Mouse (Mus musculus): Measurements from ENCODE around the gene Cabp7. TPM values are rescaled to one million over a fixed set of nuclear protein-coding genes. Genes with fewer than 3 reads are reported as not detected.

The Cabp7 gene
- total RNA-seq (2014; fragmentation: Nextera tagmentation) (not detected in 2 replicates), total RNA-seq (2017) (0.27 TPM in 1 of 2 replicates, not detected in the other)

GRCm38 (mm10) chr11:4746733-4747132 lies at the start of gene Cabp7:
Cabp7 (minus strand) TSS chr11:4746778.
- no peak for ATAC-seq (replicated peaks; ENCODE audit: low FRiP score, low TSS enrichment, poor library complexity, severe bottlenecking)

DNA sequence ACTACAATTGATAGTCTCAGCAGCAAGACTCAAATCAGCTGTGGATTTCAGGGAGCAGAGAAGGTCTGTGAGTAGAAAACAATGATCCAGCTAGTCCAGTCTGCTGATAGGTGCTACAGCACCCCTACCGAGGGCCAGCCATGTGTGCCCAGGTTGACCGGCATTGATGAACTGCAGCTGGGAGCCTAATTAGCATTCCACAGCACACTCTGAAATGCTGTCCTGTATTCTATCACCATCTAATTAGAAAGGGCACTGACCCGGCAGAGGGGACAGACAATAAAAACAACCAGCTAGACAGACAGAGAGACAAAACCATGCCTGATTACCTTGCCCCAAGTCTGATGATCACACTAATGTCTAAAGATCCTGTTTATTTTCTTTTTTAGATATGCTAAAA lies 46.4 kb upstream of the Cabp7 start:
- ATAC-seq (replicated peaks; ENCODE audit: low FRiP score, low TSS enrichment, poor library complexity, severe bottlenecking) = no peak

DNA sequence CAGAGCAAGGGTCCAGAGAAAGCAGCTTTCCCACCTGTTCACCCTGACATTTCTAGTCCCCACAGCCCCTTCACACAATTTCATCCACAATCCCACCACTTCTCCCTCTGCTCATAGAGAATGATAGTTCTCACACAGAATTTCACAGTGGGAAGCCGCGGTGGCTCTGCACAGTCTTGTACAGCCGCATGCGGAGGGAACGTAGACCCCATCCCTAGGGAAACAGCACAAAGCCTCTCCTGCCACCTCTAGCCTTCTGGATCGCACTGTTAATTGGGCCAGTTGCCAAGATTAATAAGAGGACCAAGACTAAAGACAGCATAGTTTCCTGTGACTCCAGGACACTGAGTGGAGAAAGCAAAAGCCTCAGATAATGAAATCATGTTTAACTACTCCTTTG lies 45.0 kb upstream of the Cabp7 start:
- ATAC-seq (replicated peaks; ENCODE audit: low FRiP score, low TSS enrichment, poor library complexity, severe bottlenecking) = no peak

- no peak; the same call in 1 of the 2 replicates for ATAC-seq (replicated peaks; ENCODE audit: low FRiP score, low TSS enrichment, poor library complexity, severe bottlenecking)
Measured at GRCm38 (mm10) chr11:4789691-4790090, 43.1 kb upstream of the Cabp7 start.

GRCm38 (mm10) chr11:4784629-4785142 lies 38.1 kb upstream of the Cabp7 start:
- no peak for ATAC-seq (replicated peaks; ENCODE audit: low FRiP score, low TSS enrichment, poor library complexity, severe bottlenecking)

DNA sequence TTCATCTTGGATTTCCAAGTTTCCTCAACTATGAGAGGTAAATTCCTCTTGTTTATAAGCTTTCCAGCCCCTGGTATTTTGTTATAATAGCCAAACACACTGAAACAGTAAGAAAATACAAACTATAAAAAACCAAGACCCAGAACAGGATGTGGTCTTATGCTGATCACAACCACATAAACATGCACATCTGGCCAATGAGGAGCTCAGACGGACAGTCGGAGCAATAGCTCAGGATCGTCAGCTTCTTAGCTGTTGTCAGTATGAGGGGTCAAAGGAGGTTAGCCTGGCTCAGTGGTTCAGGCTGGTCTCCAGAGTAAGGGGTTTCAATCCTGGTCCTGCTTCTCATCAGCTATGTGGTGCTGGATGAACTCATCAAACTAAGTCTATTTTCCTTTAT lies 36.5 kb upstream of the Cabp7 start:
- no peak for ATAC-seq (replicated peaks; ENCODE audit: low FRiP score, low TSS enrichment, poor library complexity, severe bottlenecking)

- ATAC-seq (replicated peaks; ENCODE audit: low FRiP score, low TSS enrichment, poor library complexity, severe bottlenecking) = no peak
Measured at GRCm38 (mm10) chr11:4780927-4781326, 34.3 kb upstream of the Cabp7 start.

- 0 out of 2 replicates have a peak, but pooled peaks have one; percentile 45 for ATAC-seq (replicated peaks; ENCODE audit: low FRiP score, low TSS enrichment, poor library complexity, severe bottlenecking)
Measured at GRCm38 (mm10) chr11:4772925-4773324, 26.3 kb upstream of the Cabp7 start.

GRCm38 (mm10) chr11:4771756-4772155 lies 25.2 kb upstream of the Cabp7 start:
- no peak for ATAC-seq (replicated peaks; ENCODE audit: low FRiP score, low TSS enrichment, poor library complexity, severe bottlenecking)

DNA sequence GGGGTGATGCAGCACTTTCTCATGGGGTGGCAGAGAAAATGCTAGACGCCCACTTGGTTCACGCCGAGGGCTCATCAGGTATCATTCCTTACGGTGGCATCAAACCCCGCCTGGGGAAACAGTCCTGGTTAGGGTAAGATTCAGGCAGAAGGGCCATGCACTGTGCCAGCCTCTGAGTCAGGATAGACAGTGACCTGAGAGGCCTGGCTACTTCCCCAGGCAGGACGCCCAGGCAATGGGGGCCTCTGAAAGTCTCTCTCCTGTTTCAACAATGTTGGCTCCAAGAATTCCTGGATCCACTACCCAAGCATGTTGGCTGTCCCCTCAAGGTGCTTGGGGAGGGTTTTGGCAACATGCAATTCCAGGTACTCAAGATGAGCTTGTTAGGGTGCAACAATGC lies 23.3 kb upstream of the Cabp7 start:
- ATAC-seq (replicated peaks; ENCODE audit: low FRiP score, low TSS enrichment, poor library complexity, severe bottlenecking) = no peak

DNA sequence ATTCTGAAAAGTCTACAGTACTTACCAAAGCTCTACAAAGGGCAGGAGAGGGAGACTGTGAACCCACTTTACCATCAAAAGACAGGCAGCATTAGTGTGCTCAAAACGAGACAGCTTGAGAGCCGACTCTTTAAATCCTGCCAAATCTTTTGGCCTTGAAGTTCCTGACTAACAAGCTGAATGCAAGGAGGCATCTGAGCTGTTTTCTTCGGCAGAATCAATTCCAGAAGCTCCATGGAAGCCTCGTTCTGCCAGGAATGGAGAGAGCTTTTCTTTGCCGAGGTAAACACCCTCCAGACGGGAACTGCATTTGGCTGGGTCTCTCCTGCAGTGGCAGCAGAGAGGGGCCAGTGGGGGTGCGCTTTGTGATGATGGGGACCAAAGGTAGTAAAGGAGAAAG lies 22.7 kb upstream of the Cabp7 start:
- no peak for ATAC-seq (replicated peaks; ENCODE audit: low FRiP score, low TSS enrichment, poor library complexity, severe bottlenecking)

GRCm38 (mm10) chr11:4768399-4768798 lies 21.8 kb upstream of the Cabp7 start:
- no peak for ATAC-seq (replicated peaks; ENCODE audit: low FRiP score, low TSS enrichment, poor library complexity, severe bottlenecking)

DNA sequence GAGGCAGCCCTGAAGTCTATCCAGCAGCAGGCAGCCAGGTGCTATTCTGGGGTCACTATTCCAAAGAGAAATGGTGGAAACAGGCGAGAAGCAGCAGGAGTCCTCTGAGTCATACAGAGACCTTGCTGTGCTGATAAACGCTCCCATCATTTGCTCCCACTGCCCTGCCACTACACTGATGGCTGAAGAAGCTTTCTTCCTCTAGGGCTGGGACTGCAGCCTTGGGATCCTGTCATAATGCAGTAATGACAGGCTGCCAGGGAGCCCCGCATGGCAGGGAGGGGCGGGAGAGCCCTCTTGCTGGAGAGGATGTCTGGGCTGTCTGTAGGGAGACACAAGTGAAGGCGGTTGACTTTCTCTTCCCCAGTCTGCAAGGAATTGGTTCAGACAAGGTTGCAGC lies 17.9 kb upstream of the Cabp7 start:
- ATAC-seq (replicated peaks; ENCODE audit: low FRiP score, low TSS enrichment, poor library complexity, severe bottlenecking) = no peak

- ATAC-seq (replicated peaks; ENCODE audit: low FRiP score, low TSS enrichment, poor library complexity, severe bottlenecking) = no peak
Measured at GRCm38 (mm10) chr11:4763631-4764030, 17.1 kb upstream of the Cabp7 start.

DNA sequence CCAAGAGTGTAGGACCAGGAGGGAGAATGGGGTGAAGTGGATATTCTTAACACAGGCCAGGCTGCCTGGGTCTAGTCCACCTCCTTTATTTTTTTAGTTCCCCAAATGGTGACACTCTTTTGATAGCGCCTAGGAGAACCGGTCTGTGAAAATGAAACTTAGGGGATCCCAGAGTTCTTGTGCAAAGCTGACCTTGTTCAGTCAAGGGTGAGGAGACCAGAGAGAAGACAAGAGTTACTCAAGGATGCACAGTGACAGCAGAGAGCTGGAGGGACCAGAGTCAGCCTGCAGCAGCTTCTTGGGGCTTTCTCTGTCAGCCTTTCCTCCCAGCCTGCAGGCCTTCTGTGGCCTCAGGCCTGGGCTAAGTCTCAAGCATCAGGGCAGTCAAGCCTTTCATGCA lies 15.9 kb upstream of the Cabp7 start:
- no peak for ATAC-seq (replicated peaks; ENCODE audit: low FRiP score, low TSS enrichment, poor library complexity, severe bottlenecking)

DNA sequence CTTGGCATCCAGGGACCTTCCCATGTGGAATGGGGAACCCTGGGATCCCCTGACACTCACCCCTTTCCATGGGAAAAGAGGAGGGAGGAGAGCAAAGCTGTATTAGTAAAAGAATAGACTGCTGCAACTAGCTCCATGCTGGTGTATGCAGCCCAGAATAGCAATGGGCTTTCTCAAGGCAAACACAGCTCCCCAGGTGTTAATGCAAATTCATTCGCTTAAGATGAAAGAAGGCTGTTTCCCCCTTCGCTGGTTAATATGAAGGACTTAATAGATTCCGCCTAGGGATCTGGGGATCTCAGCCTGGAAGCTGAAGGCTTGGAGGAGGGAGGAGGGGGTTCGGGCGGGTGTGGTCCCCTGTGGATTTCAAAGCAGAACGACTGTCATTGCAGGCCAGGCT lies 15.4 kb upstream of the Cabp7 start:
- no peak for ATAC-seq (replicated peaks; ENCODE audit: low FRiP score, low TSS enrichment, poor library complexity, severe bottlenecking)

GRCm38 (mm10) chr11:4760438-4760837 lies 13.9 kb upstream of the Cabp7 start:
- no peak for ATAC-seq (replicated peaks; ENCODE audit: low FRiP score, low TSS enrichment, poor library complexity, severe bottlenecking)

GRCm38 (mm10) chr11:4757789-4758158 lies 11.2 kb upstream of the Cabp7 start:
- no peak for ATAC-seq (replicated peaks; ENCODE audit: low FRiP score, low TSS enrichment, poor library complexity, severe bottlenecking)

DNA sequence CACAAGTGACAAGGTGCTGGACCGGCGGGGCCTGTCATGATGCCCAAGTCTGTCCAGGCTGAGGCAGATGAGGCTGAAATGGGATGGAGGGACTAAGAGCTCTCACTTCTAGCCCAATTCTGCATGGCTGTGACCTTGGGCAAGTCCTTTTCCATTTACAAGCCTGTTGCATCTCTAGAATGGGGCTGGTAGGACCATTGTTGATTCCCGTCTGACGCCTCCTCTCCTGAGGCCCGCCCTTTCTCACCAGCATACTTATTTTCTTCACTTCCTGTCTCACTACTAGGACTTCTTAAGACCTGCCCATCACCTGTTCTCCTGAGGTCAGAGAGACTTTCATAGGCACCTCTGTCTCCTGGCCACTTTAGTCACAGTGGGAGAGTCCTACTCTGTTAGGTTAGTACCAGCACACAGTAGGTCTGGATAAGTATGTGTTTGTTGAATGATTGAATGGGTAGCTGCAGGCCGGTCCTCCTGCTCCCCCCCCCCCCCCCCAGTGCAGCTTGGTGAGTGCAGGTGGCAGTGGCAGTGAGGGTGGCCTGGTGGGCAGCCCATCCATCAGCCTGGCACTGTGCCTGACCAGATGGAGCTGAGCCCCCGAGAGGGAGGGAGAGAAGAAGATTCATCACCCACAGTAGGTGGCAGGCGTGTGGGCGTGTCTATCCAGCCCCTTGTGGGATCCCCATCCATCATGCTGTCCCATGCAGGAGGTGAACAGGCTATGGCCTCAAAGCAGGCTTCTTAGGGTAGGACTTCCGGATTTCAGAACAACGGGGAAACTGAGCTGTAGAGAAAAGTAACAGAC lies 10.6 kb upstream of the Cabp7 start:
- ATAC-seq (replicated peaks; ENCODE audit: low FRiP score, low TSS enrichment, poor library complexity, severe bottlenecking) = no peak

- no peak for ATAC-seq (replicated peaks; ENCODE audit: low FRiP score, low TSS enrichment, poor library complexity, severe bottlenecking)
Measured at GRCm38 (mm10) chr11:4756460-4756859, 9.9 kb upstream of the Cabp7 start.

DNA sequence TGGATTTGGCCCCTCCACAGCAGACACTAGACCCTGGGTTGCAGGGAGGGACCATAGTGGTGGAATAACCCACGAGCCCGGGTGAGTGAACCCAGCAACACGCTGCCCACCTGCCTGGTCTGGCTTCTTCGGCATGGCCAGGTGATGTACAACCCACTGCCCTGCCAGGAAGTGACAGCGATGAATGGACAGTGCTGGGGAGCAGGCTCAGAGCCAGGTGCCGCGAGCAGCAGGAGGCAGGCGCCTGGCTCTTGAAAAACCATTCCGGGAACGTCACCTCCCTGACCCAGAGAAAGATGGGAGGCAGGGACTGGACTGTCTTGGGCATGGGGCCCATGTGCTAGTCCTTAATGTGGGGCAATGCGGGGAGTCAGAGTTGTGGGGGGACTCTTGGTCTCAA lies 8.3 kb upstream of the Cabp7 start:
- ATAC-seq (replicated peaks; ENCODE audit: low FRiP score, low TSS enrichment, poor library complexity, severe bottlenecking) = no peak
